Mouse (Mus musculus): Measurements from ENCODE around the gene Mb21d2.

The Mb21d2 gene

GRCm38 (mm10) chr16:28928815-28929685 lies at the start of gene Mb21d2:
TSS of gene Mb21d2 (minus strand) at chr16:28929673.
- no peak for DNase-seq (ENCODE audit: low read depth)

DNA sequence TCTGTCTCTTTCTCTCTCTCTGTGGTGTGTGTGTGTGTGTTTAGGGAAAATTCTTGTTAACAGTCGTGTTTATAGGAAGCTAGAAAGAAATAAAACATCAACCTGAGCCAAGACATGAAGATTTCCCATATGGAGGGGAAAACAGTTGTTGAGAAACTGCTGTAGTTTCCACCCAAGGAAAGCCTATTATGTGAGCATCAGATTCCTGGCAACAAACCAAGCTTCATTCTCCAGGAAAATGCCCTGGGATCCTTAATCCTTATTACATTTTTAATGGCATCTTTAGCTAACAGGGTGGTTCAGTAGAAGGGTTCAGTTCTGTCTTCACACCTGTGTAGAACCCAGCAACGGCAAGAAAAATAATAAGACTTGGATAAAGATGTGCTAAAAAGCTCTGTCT lies 36.8 kb upstream of the Mb21d2 start:
- DNase-seq (ENCODE audit: low read depth) = no peak

GRCm38 (mm10) chr16:28964048-28964447 lies 34.6 kb upstream of the Mb21d2 start:
- no peak for DNase-seq (ENCODE audit: low read depth)

GRCm38 (mm10) chr16:28962987-28963386 lies 33.5 kb upstream of the Mb21d2 start:
- DNase-seq (ENCODE audit: low read depth) = no peak

- DNase-seq (ENCODE audit: low read depth) = no peak
Measured at GRCm38 (mm10) chr16:28949810-28950209, 20.3 kb upstream of the Mb21d2 start.

- no peak for DNase-seq (ENCODE audit: low read depth)
Measured at GRCm38 (mm10) chr16:28943254-28943653, 13.8 kb upstream of the Mb21d2 start.

DNA sequence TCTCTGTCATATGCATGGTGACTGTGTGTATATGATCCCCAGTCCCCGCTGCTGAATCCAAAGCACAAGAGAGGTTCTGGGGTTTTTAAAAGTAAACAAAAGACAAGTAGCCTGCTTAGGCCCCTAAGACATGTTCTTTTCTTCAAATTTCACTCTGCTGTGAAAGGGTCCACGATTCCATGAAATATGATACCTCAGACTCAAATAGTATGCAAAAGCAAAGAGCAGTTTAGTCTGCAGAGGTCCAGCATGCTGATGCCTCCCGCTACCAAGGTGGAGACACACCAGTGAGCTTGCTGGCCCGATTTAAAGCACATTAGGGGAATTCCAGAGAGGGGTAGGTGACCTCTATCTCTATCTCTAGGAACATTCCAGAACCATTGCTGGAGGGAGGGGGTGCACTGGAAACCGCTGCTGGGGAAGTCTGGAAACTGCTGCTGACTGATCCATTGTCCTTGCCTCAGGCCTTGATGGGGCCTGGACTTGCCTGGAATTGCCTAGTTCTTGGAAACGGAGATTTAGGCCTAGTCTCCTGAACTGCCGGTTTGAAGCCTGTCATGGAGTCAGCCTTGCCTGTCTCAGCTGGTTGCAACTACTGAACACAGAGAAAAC lies 6.8 kb upstream of the Mb21d2 start:
- DNase-seq (ENCODE audit: low read depth) = no peak

DNA sequence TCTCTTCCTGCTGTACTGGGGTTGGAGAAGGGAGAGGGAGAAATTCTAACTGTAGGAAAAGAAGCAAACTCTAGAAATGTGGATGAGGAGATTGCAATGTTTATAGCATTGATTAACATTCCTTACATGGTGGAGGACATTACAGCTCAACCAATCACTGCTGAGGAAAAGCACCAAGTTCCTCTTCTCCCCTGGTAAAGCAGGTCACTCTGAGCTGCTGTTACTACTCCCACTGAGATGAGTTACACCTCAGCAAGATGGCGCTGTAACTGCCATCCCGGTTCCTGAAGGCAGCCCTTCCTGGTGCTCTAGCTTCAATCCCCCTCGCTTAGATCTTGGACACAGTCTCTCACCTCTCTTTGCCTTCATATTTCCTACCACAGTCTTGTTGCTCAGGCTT lies 6.2 kb upstream of the Mb21d2 start:
- DNase-seq (ENCODE audit: low read depth) = no peak

DNA sequence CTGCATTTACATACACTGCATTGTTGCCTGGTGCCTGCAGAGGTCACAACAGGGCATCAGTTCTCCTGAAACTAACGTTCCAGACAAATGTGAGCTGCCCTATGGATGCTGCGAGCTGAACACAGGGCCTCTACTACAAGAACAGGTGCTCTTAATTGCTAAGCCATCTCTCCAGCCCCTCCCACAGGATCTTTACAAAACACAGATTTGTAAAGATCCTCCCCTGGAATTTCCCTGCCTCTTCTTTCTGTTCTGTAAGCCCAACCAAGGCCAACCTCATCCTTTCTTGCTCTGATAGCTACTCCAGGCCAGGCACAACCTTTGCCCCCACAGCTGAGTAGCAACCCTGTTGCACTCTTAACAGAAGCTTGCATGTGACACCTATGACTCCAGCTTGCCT lies 1.7 kb upstream of the Mb21d2 start:
- DNase-seq (ENCODE audit: low read depth) = no peak

DNA sequence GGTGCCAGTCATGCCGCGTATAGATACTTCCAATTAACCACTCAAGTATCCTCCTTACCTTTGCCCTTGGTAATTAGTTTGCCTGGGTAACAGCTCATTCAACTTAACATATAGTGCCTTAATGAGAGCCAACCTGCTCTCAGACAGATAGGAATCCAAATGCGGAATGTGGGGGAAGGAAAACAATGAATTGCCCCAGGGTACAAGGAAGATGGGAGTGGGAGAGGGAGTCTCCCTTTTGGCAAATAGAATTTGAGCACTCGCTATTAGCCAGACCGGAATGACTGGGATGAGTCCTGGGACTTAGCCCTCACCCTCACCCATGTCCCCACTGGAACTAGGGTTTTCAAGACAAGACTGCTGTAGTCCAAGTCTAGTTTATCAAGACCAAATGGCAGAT lies 953 bp upstream of the Mb21d2 start:
- DNase-seq (ENCODE audit: low read depth) = no peak

- DNase-seq (ENCODE audit: low read depth) = no peak
Measured at GRCm38 (mm10) chr16:28929686-28930291, 316 bp upstream of the Mb21d2 start.

DNA sequence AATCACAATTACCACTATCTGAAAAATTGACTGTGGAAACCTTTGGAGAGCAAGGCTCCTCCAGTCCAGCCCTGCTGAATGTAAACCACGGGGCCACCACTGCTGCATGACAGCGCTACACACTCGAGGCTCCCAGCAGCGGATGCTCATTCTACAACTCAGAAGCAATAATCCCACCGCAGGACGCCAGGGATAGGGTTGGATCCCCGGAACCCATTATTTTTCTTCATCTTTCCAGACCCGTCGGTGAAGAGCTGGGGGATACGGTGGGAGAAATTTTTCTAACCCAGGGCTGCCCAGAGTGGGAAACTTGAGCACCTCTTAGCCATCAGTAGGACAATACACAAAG lies 1.0 kb downstream of the Mb21d2 start:
- DNase-seq (ENCODE audit: low read depth) = no peak

- DNase-seq (ENCODE audit: low read depth) = no peak
Measured at GRCm38 (mm10) chr16:28927381-28927780, 2.1 kb downstream of the Mb21d2 start.

- no peak for DNase-seq (ENCODE audit: low read depth)
Measured at GRCm38 (mm10) chr16:28919320-28919885, 10.1 kb downstream of the Mb21d2 start.

DNA sequence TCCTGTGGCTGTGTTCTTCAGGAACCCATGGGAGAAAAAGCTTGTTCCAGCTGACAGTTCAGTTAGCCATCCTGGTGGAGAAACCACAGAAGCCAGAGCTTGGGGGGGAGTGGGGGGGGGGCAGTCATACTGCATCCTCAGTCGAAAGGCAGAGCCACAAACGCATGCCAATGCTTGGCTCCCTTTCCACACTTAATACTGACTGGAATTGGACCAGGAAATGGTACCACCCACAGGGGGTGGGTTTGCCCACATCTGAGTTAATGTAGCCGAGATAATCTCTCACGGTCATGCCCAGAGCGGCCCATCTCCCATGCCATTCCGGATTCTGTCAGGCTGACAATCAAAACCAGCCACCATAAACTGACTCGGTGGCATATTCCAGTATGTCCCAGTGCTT lies 14.1 kb downstream of the Mb21d2 start:
- no peak for DNase-seq (ENCODE audit: low read depth)

DNA sequence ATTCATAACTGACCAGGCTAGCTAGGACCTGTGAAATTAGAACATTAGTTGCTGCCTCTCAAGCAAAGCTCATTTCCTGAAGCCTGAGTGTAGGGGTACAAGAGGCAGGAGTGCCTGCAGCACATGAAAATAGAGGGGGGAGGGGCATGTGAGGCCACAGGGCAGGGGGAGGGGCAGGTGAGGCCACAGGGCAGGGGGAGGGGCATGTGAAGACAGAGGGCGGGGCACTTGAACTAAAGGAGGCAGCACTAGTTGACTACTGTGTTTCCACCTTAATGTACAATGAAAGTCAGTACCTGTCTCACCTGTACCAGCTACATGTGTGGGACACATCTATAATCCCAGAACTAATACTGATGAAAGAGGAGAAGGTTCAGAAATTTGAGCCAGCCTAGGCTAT lies 14.8 kb downstream of the Mb21d2 start:
- no peak for DNase-seq (ENCODE audit: low read depth)

DNA sequence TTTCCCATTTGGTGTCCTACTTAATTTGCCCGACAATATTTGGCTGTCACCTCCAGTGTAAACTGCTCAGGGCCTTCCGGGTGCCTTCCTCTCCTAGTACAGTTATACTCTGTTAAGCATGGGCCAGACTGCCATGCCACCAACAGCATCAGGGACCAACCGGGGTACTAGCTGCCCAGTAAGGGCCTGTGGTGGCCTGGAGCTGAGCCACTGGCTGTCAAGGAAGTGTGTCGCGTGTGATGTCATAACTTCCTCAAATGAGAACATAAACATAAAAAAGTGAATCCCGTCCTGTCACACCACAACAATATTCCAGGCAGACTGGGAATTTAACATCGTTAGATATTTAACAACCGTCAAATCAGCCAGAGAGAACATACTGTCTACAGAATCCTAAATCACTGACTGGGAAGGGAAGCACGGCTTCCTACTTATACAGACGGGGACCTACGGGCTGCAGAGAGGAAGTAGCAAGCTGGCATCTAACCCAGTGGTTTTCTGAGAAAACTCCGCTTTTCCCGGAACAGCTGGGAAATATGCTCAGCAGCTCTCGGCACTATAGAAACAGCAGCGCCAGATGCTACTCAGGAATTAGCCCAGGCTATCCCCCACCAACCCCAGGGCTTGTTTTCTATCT lies 17.9 kb downstream of the Mb21d2 start:
- DNase-seq (ENCODE audit: low read depth) = no peak

DNA sequence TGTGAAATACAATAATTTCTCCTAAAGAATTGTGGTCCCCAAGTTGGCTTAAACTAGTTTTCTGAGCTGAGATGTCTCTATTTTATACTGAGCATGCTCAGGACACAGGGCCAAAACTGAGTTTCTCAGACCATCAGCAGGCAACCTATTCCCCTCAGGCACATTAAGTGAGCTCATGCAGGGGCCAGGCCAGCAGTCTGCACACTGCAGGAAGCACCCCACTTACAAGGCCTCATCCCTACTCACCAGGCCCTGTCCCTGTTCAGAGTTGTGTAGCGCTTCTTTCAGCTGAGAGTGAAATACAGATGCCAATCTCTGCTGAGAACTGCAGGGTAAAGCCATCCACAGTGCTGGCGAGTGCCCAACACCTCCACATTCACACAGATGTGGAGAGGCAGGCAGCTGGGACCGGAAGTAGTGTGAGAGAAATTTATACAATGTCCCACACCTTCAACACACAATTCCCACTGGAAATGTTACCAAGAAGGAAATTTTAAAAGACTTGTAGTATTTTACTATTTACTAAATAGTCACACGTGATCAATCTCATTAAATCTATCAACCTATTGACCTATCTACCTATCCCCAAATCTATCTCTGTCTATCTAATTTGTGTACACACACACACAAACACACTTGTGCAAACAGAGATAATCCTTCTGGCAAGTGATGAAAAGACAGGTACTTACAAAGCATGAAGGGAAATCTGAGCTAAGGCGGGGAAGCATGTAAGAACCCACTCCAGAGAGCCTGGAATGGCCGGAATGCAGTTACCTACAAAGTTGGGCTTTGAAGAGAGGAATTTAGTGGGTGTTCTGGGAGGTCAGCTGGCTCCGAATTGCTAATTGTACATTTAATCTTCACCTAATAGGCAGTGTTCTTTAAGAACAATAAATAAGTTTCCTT lies 22.9 kb downstream of the Mb21d2 start:
- DNase-seq (ENCODE audit: low read depth) = no peak

GRCm38 (mm10) chr16:28905567-28906289 lies 23.7 kb downstream of the Mb21d2 start:
- no peak for DNase-seq (ENCODE audit: low read depth)

DNA sequence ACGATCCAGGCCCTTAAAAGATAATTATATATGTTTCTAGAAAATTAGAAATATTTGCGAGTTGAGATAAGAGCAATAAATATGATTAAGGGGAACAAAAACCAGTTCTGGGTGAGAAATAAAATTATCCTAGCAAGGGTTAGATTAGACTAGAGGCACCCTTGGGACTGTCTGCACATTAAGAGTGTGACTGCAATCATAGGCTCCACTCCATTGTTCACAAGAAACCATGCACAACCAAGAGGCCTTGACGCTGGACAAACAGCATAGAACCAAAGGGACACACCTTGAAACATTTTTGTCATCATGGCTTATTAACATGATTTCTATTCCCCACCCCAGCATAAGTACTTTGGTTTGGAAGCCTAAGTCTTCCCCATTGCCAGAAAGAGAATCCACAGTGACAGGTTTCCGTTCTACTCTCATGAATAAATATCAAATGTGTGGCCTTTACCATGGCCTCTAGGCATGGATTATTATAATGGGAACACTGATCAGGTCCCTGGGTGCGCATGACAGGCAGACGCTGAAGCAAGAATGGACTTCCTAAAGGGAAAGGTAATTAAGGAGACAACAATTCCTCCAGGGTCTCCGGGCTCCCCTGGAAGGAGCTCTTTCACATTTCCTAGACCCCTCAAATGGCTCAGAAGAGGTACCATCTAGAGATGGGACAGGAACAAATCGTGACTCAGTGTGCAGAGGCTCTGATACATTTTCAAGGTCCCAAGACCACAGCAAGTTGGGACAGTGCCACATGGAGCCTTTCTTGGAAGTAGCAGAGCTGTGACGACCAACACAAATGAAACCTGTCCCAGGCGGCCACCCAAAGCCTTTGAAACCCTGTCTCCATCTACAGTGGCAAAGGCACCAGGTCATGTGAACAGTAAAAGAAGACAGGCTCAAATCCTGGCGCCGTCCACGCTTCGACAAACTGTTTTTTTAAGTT lies 26.6 kb downstream of the Mb21d2 start:
- no peak for DNase-seq (ENCODE audit: low read depth)

All from 416B (cell line).